Mouse (Mus musculus) kidney, adult 8-10 months (tissue): Measurements from ENCODE around the gene Lrrc3.
"Not testable (repeated sequence)": the region's sequence is repeated elsewhere in the genome, so short reads cannot be mapped to it uniquely, and the experiment has no call there.

Experiments used
- DNase-seq, 2 experiments: peaks; one replicate each; pipeline ENCODE4 v3.0.0; 2022

The Lrrc3 gene

GRCm38 (mm10) chr10:77902211-77902893 lies at the start of gene Lrrc3:
Gene Lrrc3 (minus strand): TSS chr10:77902536.
- DNase-seq = peak; percentile 41 to 66

- not testable (repeated sequence) for DNase-seq
Measured at GRCm38 (mm10) chr10:77950468-77950867, 48.1 kb upstream of the Lrrc3 start.

- no peak for DNase-seq
Measured at GRCm38 (mm10) chr10:77939685-77940084, 37.3 kb upstream of the Lrrc3 start.

GRCm38 (mm10) chr10:77927375-77927774 lies 25.0 kb upstream of the Lrrc3 start:
- no peak for DNase-seq

GRCm38 (mm10) chr10:77926140-77926539 lies 23.8 kb upstream of the Lrrc3 start:
- DNase-seq = peak; percentile 14 to 68

- DNase-seq = no peak
Measured at GRCm38 (mm10) chr10:77922681-77923080, 20.3 kb upstream of the Lrrc3 start.

GRCm38 (mm10) chr10:77921009-77921408 lies 18.7 kb upstream of the Lrrc3 start:
- DNase-seq = no peak

GRCm38 (mm10) chr10:77916636-77917335 lies 14.4 kb upstream of the Lrrc3 start:
- DNase-seq = peak in 1 of 2 experiments; percentile 72

GRCm38 (mm10) chr10:77913292-77913691 lies 11.0 kb upstream of the Lrrc3 start:
- no peak for DNase-seq

GRCm38 (mm10) chr10:77912605-77913004 lies 10.3 kb upstream of the Lrrc3 start:
- no peak for DNase-seq

GRCm38 (mm10) chr10:77902894-77903715 lies 769 bp upstream of the Lrrc3 start:
- peak; percentile 25 to 51 for DNase-seq

GRCm38 (mm10) chr10:77901871-77902210 lies 495 bp downstream of the Lrrc3 start:
- DNase-seq = peak in 1 of 2 experiments; percentile 18

GRCm38 (mm10) chr10:77900903-77901818 lies 1.2 kb downstream of the Lrrc3 start:
- peak in 1 of 2 experiments; percentile 44 for DNase-seq

GRCm38 (mm10) chr10:77900126-77900525 lies 2.2 kb downstream of the Lrrc3 start:
- peak; percentile 58 to 74 for DNase-seq

- peak in 1 of 2 experiments; percentile 24 for DNase-seq
Measured at GRCm38 (mm10) chr10:77895562-77895961, 6.8 kb downstream of the Lrrc3 start.

- DNase-seq = no peak
Measured at GRCm38 (mm10) chr10:77890987-77891565, 11.3 kb downstream of the Lrrc3 start.

- DNase-seq = no peak
Measured at GRCm38 (mm10) chr10:77886007-77886747, 16.2 kb downstream of the Lrrc3 start.

GRCm38 (mm10) chr10:77882553-77882952 lies 19.8 kb downstream of the Lrrc3 start:
- DNase-seq = no peak

- no peak for DNase-seq
Measured at GRCm38 (mm10) chr10:77880305-77880704, 22.0 kb downstream of the Lrrc3 start.

- peak in 1 of 2 experiments; percentile 42 for DNase-seq
Measured at GRCm38 (mm10) chr10:77878985-77879384, 23.4 kb downstream of the Lrrc3 start.

- DNase-seq = no peak
Measured at GRCm38 (mm10) chr10:77869651-77870050, 32.7 kb downstream of the Lrrc3 start.
